Mouse (Mus musculus): ENCODE results near the gene Grm7. TPM values are rescaled to one million over a fixed set of nuclear protein-coding genes. Genes with fewer than 3 reads are reported as not detected.

The Grm7 gene
- polyA plus RNA-seq (2017; shearing (Covaris generic)) = not detected

DNA sequence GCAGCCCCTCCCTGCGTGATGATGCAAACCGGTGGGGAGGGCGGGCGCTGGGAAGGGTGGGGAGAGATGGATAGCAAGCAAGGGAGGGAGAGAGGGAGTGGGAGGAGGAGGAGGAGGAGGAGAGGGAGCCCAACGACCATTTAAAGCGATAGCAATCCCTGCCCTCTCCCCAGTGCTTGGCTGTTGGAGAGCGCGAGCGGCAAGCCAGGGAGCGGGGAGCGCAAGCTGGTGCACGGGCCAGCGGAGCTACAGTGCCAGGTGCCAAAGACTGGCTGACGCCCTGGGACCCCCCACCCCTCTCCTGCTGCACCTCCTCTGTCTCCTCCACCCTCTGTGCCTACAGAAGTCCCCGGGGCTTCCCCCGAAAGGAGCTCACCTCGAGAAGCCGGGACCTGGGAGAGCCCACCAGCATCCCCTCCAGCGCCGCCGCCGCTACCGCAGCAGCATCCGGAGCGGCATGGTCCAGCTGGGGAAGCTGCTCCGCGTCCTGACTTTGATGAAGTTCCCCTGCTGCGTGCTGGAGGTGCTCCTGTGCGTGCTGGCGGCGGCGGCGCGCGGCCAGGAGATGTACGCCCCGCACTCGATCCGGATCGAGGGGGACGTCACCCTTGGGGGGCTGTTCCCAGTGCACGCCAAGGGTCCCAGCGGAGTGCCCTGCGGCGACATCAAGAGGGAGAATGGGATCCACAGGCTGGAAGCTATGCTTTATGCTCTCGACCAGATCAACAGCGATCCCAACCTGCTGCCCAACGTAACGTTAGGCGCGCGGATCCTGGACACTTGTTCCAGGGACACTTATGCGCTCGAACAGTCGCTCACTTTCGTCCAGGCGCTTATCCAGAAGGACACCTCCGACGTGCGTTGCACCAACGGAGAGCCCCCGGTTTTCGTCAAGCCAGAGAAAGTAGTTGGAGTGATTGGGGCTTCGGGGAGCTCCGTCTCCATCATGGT lies at the start of gene Grm7:
Gene Grm7, plus strand, starts transcription at position 171 of the 951 bp plus-strand sequence.

Measured in inflammation-experienced regulatory T-cells (primary cell).